Mouse (Mus musculus) kidney, embryonic 16.5 days (tissue): ENCODE data around the gene Dock7. TPM values are rescaled to one million over a fixed set of nuclear protein-coding genes. Genes with fewer than 3 reads are reported as not detected.
A peak's percentile ranks its signal among the peaks of the same experiment; 100 is the strongest.

ENCODE experiments used
- ATAC-seq: fragments of 200-750 bp; cut with Nextera tagmentation; 2 replicates; pipeline ENCODE4 v1.8.0; 2017; ENCODE audit warnings: moderate TSS enrichment; ENCODE audit not compliant: low FRiP score, low TSS enrichment
- H3K27ac ChIP-seq: fragments of 300-500 bp; sonication (generic); 2 replicates; pipeline ENCODE4 v1.5.1; 2014; ENCODE audit warnings: low read length
- H3K27me3 ChIP-seq: fragments of 300-500 bp; sonication (generic); 2 replicates; pipeline ENCODE4 v1.6.1; 2014; ENCODE audit warnings: low read length, control low read depth, mixed read lengths; ENCODE audit not compliant: insufficient read depth
- H3K36me3 ChIP-seq: fragments of 300-500 bp; sonication (generic); 2 replicates; pipeline ENCODE4 v1.6.1; 2014; ENCODE audit warnings: low read length, control low read depth, mixed read lengths; ENCODE audit not compliant: insufficient read depth
- H3K4me1 ChIP-seq: fragments of 300-500 bp; sonication (generic); 2 replicates; pipeline ENCODE4 v1.6.1; 2014; ENCODE audit warnings: low read length, control low read depth, mixed read lengths; ENCODE audit not compliant: insufficient read depth
- H3K4me2 ChIP-seq: fragments of 300-500 bp; sonication (generic); replicated peaks from 2 replicates; pipeline ENCODE4 v1.6.1; 2014; ENCODE audit warnings: low read depth, low read length
- H3K4me3 ChIP-seq: fragments of 300-500 bp; sonication (generic); 2 replicates; pipeline ENCODE4 v1.5.1; 2014; ENCODE audit warnings: mild to moderate bottlenecking, low read length
- H3K9ac ChIP-seq: fragments of 300-500 bp; sonication (generic); replicated peaks from 2 replicates; pipeline ENCODE4 v1.6.1; 2014; ENCODE audit warnings: low read length
- H3K9me3 ChIP-seq: fragments of 300-500 bp; sonication (generic); 2 replicates; pipeline ENCODE4 v1.6.1; 2016; ENCODE audit warnings: low read length, control low read depth
- WGBS: fragments of 180-500 bp; shearing (Covaris S2); extraction: QIAGEN DNeasy Blood & Tissue Kit; methylation state at CpG from one replicate; pipeline ENCODE4 v1.1.7; 2014; 5-methylcytosine and 5-hydroxymethylcytosine counted together
- polyA plus RNA-seq: library from polyadenylated mRNA; unstranded; fragments of >200 nt; fragmentation: Nextera tagmentation; extraction: Ambion mirVana; gene quantifications from 2 replicates; pipeline ENCODE4 v1.2.1, GENCODE M21; 2015

The Dock7 gene
- polyA plus RNA-seq, 1 experiment from 2014 or later, result 50.3 TPM

- no peaks in the 10 kb centered on the region for H3K36me3 ChIP-seq
- 0 out of 2 replicates have a peak overlapping the region, but pooled peaks have one; percentile 1 for H3K4me2 ChIP-seq
- no peak overlapping the region for H3K4me3 ChIP-seq
- peak; percentile 86 for ATAC-seq
- peaks cover 3% of the 10 kb centered on the region; the same call in 1 of the 2 replicates for H3K27me3 ChIP-seq
- 18% methylated on average over 4 of the region's 4 CpGs for WGBS
- peak overlapping the region; percentile 61 for H3K27ac ChIP-seq
- H3K9me3 ChIP-seq, result no peaks in the 10 kb centered on the region
- H3K4me1 ChIP-seq, result peaks cover 12% of the 10 kb centered on the region
- no peak overlapping the region for H3K9ac ChIP-seq
These were observed 31.3 kb upstream of the Dock7 start for GRCm38 (mm10) chr4:99151885-99152558.

- Histone ChIP-seq H3K4me3 (no peak overlapping the region), H3K9ac (no peak overlapping the region), H3K4me2 (no peak overlapping the region), H3K27ac (peak overlapping the region; percentile 61), H3K36me3 (no peaks in the 10 kb centered on the region), H3K4me1 (peaks cover 12% of the 10 kb centered on the region), H3K27me3 (peaks cover 3% of the 10 kb centered on the region; the same call in 1 of the 2 replicates), H3K9me3 (0 out of 2 replicates have a peak, but pooled peaks cover 3% of the 10 kb centered on the region)
- ATAC-seq, result no peak
- 78% methylated on average over 4 of the region's 4 CpGs for WGBS
These were observed 30.7 kb upstream of the Dock7 start for GRCm38 (mm10) chr4:99151434-99151833.

GRCm38 (mm10) chr4:99143323-99143722 lies 22.6 kb upstream of the Dock7 start:
- Histone ChIP-seq H3K36me3 (no peaks in the 10 kb centered on the region), H3K4me3 (no peak overlapping the region), H3K9me3 (0 out of 2 replicates have a peak, but pooled peaks cover 3% of the 10 kb centered on the region), H3K4me1 (no peaks in the 10 kb centered on the region), H3K4me2 (no peak overlapping the region), H3K9ac (no peak overlapping the region), H3K27me3 (no peaks in the 10 kb centered on the region), H3K27ac (no peak overlapping the region)
- no peak for ATAC-seq
- WGBS, result 69% methylated on average over 7 of the region's 7 CpGs

GRCm38 (mm10) chr4:99141578-99141977 lies 20.9 kb upstream of the Dock7 start:
- WGBS, result 67% methylated on average over 3 of the region's 3 CpGs
- no peaks in the 10 kb centered on the region for H3K4me1 ChIP-seq
- H3K9ac ChIP-seq, result no peak overlapping the region
- no peaks in the 10 kb centered on the region for H3K9me3 ChIP-seq
- peak; percentile 76 for ATAC-seq
- no peaks in the 10 kb centered on the region for H3K36me3 ChIP-seq
- no peak overlapping the region for H3K4me3 ChIP-seq
- no peaks in the 10 kb centered on the region for H3K27me3 ChIP-seq
- no peak overlapping the region for H3K4me2 ChIP-seq
- H3K27ac ChIP-seq, result peak overlapping the region; percentile 61

- peak overlapping the region; percentile 51; the same call in 1 of the 2 replicates for H3K27ac ChIP-seq
- 81% methylated on average over 1 of the region's 1 CpGs for WGBS
- ATAC-seq, result no peak
These were observed 20.5 kb upstream of the Dock7 start for GRCm38 (mm10) chr4:99141171-99141570.

GRCm38 (mm10) chr4:99137986-99138641 lies 17.4 kb upstream of the Dock7 start:
- no peak overlapping the region for H3K9ac ChIP-seq
- no peaks in the 10 kb centered on the region for H3K9me3 ChIP-seq
- no peaks in the 10 kb centered on the region; the same call in 1 of the 2 replicates for H3K27me3 ChIP-seq
- no peak overlapping the region for H3K4me2 ChIP-seq
- no peak overlapping the region for H3K4me3 ChIP-seq
- no peak for ATAC-seq
- no peaks in the 10 kb centered on the region for H3K4me1 ChIP-seq
- 60% methylated on average over 8 of the region's 8 CpGs for WGBS
- no peak overlapping the region for H3K27ac ChIP-seq
- no peaks in the 10 kb centered on the region for H3K36me3 ChIP-seq

More at GRCm38 (mm10) chr4:99141171-99141570, 20.5 kb upstream of the Dock7 start:
- Histone ChIP-seq H3K36me3 (no peaks in the 10 kb centered on the region), H3K27me3 (no peaks in the 10 kb centered on the region), H3K9ac (no peak overlapping the region), H3K4me2 (no peak overlapping the region), H3K4me3 (no peak overlapping the region), H3K9me3 (no peaks in the 10 kb centered on the region), H3K4me1 (no peaks in the 10 kb centered on the region)

- 70% methylated on average over 3 of the region's 3 CpGs for whole genome bisulfite sequencing
- H3K4me1 ChIP-seq, result no peaks in the 10 kb centered on the region
- H3K36me3 ChIP-seq, result no peaks in the 10 kb centered on the region
- no peak overlapping the region for H3K27ac ChIP-seq
- no peaks in the 10 kb centered on the region for H3K9me3 ChIP-seq
- no peak overlapping the region for H3K4me3 ChIP-seq
- H3K9ac ChIP-seq, result no peak overlapping the region
- H3K27me3 ChIP-seq, result no peaks in the 10 kb centered on the region; the same call in 1 of the 2 replicates
- no peak for ATAC-seq
- H3K4me2 ChIP-seq, result no peak overlapping the region
These were observed 13.8 kb upstream of the Dock7 start for GRCm38 (mm10) chr4:99134522-99134921.

- H3K27me3 ChIP-seq, result no peaks in the 10 kb centered on the region; the same call in 1 of the 2 replicates
- no peaks in the 10 kb centered on the region for H3K4me1 ChIP-seq
- no peak overlapping the region for H3K9ac ChIP-seq
- WGBS, result 92% methylated on average over 8 of the region's 8 CpGs
- H3K4me2 ChIP-seq, result no peak overlapping the region
- H3K27ac ChIP-seq, result peak overlapping the region; percentile 18; the same call in 1 of the 2 replicates
- H3K9me3 ChIP-seq, result no peaks in the 10 kb centered on the region
- no peaks in the 10 kb centered on the region for H3K36me3 ChIP-seq
- ATAC-seq, result no peak
- H3K4me3 ChIP-seq, result no peak overlapping the region
These were observed 12.6 kb upstream of the Dock7 start for GRCm38 (mm10) chr4:99133326-99133725.

GRCm38 (mm10) chr4:99132686-99133085 lies 12.0 kb upstream of the Dock7 start:
- no peak overlapping the region for H3K4me2 ChIP-seq
- H3K9ac ChIP-seq, result no peak overlapping the region
- no peak for ATAC-seq
- H3K4me1 ChIP-seq, result no peaks in the 10 kb centered on the region
- H3K36me3 ChIP-seq, result no peaks in the 10 kb centered on the region
- peak overlapping the region; percentile 18; the same call in 1 of the 2 replicates for H3K27ac ChIP-seq
- no peaks in the 10 kb centered on the region; the same call in 1 of the 2 replicates for H3K27me3 ChIP-seq
- WGBS, result 66% methylated on average over 6 of the region's 6 CpGs
- no peak overlapping the region for H3K4me3 ChIP-seq
- H3K9me3 ChIP-seq, result no peaks in the 10 kb centered on the region

GRCm38 (mm10) chr4:99131227-99131653 lies 10.5 kb upstream of the Dock7 start:
- no peaks in the 10 kb centered on the region for H3K36me3 ChIP-seq
- no peaks in the 10 kb centered on the region; the same call in 1 of the 2 replicates for H3K27me3 ChIP-seq
- no peak overlapping the region for H3K4me2 ChIP-seq
- H3K9me3 ChIP-seq, result no peaks in the 10 kb centered on the region
- H3K9ac ChIP-seq, result no peak overlapping the region
- no peak for ATAC-seq
- H3K4me3 ChIP-seq, result no peak overlapping the region
- H3K27ac ChIP-seq, result no peak overlapping the region
- no peaks in the 10 kb centered on the region for H3K4me1 ChIP-seq
- WGBS, result 66% methylated on average over 9 of the region's 9 CpGs
